Mouse (Mus musculus) stomach, postnatal 0 days (tissue): ENCODE measurements at regions not wholly inside any gene's neighbourhood (a gene's known extent, or its start where the extent isn't known, plus 50 kb on each side); places are given as distances from the start of the nearest gene placed in this dataset.

Experiments used
- CTCF ChIP-seq: IDR thresholded peaks from 2 replicates; pipeline ENCODE4 v1.5.1; 2016; ENCODE audit warnings: antibody characterized with exemption, low read depth, mild to moderate bottlenecking, moderate library complexity
- EP300 ChIP-seq: optimal IDR thresholded peaks from 2 replicates; pipeline ENCODE3; 2016; ENCODE audit warnings: antibody characterized with exemption

- TF ChIP-seq EP300 (no peak), CTCF (no peak)
Measured at GRCm38 (mm10) chr7:37215498-37215897, 517.6 kb downstream of the Tshz3 start.
